Mouse (Mus musculus) megakaryocyte, adult 5-6 weeks (primary cell): Measurements from ENCODE around the gene Glis1. TPM values are rescaled to one million over a fixed set of nuclear protein-coding genes. Genes with fewer than 3 reads are reported as not detected.

ENCODE experiments used
- ATAC-seq: 2 replicates; pipeline ENCODE4 v1.8.0; 2016; ENCODE audit warnings: mild to moderate bottlenecking, inconsistent platforms; ENCODE audit not compliant: poor library complexity, severe bottlenecking
- total RNA-seq, 2 experiments: library from RNA; stranded (forward) in 1 of 2; stranded (reverse) in 1 of 2; fragments of 153-499, 151-499 nt in 1 of 2; fragments of 221-1000, 200-1000 nt in 1 of 2; gene quantifications; 2 replicates each; pipeline versions ENCODE4 v1.2.3 to v1.2.4; 2015 to 2017

Gene Glis1
- total RNA-seq, 2 experiments from 2014 or later, result 0.85 TPM; not detected in 1

DNA sequence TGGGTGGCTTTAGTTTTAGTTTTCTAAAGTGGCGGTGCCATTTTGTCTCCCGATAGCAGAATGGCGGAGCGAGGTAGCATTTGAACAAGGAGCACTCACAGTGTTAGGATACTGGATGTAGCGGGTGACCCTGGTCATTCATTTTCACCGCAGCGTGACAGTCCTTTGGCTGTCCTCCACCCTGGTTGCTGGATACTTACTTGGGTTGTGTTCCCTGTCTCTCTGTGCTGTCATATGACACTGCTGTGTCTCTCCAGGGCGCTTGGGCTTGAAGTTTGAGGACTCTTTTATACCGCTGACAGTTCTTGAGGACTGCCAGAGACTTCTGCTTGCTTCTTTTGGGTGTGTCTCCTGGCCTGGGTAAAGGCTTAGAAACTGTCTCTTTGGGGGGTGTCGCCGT is 80.6 kb downstream of the Glis1 start:
- ATAC-seq, result no peak

DNA sequence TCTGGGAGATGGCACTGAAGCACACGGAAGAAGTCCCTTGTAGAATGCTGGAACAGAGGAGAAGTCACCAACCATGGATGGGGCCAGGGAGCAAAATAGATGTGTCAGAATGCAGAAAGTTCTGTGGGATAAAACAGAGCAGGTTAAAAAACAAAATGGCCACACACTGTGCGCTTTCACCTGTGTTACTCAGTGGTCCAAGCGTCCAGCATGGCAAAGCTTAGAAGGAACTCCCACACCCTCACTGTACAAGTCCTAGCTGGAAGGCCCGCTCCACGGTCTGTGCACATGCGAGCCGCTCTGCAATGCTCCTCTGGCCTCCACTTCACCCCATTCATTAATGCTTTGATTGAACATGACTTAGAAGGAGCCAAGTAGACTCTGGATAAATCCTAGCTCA is 81.2 kb downstream of the Glis1 start:
- no peak for ATAC-seq

DNA sequence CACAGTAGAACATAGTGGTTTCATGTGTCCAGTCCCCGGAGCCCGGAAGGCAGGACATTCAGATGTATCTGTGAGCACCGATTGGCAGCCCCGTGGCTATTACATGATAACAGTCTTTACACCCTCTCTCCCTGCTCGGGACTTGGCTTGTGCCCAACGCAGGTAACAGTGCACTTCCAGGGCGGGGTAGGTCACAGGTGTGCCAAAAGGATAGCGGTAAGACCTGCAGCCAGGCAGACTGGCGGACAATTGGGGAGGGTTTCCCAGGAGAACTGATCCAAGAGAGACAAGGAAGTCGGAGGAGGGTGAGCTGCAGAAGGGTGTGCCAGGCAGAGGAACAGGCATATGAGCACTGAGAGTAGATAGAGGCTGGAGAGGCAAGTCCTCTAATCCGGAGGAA is 84.4 kb downstream of the Glis1 start:
- ATAC-seq, result no peak

DNA sequence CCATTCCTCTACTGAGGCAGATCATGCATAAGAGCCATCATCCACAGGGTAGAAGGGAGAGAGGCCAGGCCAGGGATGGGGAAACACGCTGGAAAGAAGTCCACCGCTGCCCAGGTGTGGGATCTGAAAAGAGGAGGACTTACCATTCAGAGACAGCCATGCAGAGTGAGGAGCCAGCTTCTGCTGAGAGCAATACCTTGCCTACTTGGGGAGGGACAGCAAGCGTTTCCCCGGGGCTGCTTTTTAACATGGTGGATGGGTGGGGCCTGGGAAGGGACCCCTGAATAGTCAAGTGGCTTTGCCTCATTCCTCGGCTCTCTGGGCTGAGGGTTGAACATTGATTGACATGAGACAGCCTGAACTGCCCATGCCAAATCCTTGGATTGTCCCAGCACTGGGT is 85.7 kb downstream of the Glis1 start:
- no peak for ATAC-seq

DNA sequence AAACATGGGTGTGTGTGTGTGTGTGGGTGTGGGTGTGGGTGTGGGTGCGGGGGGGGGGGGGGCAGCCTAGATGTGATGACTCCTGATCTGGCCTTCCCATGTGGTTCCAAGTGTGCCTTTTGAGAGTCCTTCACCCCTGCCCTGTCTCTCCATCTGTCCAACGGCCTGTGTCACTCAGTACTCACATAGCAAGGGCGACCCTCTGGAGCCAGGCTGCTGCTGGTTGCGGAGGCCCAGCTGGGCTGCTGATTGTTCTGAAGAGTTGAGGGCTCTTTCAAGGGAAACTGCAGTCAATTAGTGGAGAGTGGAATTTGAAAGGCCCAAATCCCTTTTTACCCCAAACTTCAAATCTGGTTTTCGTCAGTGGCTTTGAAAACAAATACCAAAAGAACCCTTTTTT is 86.4 kb downstream of the Glis1 start:
- ATAC-seq, result no peak

DNA sequence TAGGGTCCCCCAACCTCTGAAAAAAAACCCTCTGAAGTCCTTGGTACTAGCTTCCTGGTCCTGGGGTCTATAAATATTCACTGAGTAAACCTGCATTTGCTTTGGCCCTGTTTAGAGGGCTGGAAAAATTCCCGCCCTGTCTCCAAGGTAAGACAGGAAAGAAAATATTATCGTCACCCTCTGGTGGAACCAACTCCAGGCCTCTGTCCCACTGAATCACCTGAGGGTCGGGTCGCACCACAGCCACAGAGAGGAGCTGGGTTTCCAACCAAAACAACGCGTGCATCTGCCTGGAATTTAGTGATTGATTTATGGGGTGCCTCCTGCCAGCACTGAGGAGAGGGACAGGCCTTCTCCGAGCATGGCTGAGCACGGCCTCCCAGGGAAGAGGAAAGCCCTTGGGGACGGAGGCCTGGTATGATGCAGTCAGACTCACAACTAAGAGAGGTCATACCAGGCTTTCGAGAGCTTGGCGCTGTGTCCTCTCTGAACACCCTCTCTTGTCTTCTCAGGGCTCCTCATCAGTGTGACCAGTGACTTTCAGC is 89.3 kb downstream of the Glis1 start:
- ATAC-seq, result no peak

DNA sequence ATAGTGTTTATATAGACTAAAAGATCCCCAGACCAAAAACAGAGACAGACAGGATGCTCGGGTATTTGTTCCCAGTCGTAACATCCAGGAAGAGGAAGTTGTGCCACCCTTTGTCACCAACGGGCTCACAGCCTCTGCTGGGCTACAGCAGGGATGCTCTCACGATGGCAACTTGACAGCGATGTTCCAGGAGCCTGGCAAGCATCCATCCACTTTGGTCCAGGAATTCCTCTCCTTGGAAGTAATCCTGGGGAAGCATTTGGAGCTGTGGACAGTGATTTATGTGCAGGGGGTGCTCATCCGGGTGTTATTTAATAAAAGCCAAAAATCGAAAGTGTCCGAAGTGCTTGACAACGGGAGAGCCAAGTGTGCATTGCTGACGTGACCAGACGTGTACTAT is 100.7 kb downstream of the Glis1 start:
- ATAC-seq, result no peak

DNA sequence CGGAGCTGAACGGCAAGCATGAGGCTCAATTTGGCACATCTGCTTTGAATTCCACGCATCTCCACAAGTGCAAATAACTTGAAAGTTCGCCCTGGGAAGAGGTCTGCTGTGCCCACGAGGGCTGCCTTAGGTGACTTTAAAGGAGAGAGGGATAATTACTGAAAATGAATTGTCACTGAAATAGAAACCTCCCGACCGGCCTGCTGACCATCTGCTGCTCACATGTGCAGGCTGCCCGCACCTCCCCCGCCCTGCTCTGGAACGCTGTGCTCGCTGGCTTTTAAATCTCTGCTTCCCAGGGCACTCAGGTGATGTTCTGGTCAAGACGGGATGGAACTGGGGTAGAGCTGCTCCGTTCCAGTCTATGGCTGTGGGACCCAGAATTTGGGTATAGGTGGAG is 103.7 kb downstream of the Glis1 start:
- no peak for ATAC-seq

DNA sequence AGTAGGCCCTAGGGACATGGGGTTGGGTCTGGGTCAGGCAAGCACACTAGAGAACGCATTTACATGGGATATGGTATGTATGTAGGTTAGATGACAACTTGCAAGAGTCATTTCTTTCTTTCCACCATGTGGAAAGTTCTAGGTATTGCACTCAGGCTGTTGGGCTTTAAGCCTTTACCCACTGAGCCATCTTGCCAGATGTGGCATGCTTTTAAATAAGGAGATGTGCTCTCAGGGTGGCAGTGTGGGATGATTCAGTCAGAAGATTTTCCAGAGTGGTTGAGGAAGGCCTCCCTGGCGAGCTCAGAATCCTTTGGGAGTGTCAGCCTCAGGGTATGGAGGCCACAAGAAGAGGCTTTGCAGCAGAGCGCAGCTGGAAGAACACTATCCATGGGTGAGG is 104.2 kb downstream of the Glis1 start:
- ATAC-seq, result no peak

DNA sequence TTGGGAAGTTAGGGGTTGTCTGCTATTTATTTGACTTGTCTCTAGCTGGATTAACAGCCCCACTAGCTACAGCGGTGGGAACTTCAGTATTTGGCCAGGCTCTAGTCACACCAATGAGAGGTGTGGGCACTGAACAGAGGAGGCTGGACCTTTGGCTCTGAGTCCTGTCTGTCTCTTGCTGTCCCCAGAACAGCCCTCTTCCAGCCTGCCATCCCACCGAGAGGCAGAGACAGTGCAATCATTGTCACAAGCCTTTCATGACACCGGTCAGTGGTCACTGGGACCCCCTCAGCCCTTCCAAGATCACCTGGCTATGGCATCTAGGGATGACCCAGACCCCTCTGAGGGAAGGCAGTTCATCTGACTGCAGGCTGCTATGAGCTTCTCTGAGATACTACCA is 104.6 kb downstream of the Glis1 start:
- no peak for ATAC-seq

DNA sequence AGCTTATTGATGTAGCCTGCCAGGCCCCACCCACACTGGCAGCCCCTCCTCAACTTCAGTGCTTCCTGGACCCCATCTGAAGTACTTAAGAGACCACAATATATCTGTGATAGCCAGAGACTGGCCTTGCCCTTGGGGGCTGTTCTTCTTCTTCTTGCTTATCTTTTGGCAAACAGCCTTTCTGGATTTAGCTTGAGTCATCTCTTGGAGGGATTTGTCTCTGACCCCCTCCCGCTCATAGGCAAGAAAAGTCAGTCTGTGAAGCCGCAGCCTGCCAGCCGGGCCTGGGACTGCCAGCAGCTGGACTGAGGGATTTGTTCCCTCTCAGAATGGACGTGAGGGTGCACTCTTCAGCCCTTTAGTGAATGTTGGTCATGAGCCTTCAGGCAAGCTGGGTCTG is 107.4 kb downstream of the Glis1 start:
- no peak for ATAC-seq

DNA sequence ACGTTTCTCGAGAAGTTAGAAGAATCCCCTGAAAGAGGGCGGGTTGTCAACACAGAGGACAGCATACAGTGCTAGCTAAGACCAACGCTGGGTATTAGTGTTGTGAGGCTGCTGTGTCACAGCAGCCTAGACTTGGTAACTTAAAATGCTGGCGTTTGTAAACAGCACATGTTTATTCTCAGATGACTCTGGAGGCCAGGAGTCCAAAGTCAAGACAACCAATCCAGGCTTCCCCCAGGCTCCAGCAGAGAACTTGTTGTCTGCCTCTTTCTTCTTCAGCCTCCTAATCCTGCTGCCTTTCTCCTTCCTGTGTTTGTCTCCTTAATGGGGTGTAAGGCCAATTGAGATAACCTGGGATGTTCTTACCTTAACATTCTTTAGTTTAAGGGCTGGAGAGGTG is 110.5 kb downstream of the Glis1 start:
- no peak for ATAC-seq

DNA sequence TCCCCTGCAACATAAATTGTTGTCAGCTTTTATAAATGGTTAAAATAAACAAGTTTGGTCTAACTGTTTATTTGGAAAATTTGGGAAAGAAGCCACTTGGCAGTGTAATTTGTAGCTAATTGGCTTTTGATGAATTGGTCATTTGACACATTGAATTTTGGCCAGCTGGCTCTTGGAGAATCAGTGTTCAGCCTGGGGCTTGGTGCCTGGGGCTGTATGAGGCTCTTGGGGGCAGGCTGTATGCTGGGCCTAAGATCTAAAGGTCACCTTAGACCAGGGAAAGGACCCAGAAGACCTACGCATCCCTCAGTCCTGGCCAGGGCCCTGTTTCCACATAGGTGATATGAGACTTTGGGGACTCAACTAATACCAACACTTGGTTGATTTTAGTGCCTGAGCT is 111.3 kb downstream of the Glis1 start:
- ATAC-seq, result no peak

DNA sequence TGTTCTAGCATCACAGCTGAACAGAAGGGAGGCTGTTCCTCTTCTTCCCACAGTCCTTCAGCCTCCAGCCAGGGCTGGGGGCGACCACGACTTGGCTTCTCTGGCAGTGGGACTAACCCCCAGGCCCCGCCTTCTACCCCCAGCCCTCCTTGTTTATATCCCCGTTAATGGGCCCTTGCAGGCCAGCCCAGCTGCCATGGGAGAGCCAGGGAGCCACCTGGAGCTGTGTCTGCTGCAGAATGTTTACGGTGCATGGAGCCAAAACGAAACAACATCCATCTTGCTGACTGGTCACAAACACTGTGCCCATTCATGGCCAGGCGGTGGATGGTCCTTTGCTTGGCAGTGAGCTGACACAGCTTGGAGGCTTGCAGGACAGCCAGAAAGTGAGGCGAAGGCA is 112.1 kb downstream of the Glis1 start:
- no peak for ATAC-seq

DNA sequence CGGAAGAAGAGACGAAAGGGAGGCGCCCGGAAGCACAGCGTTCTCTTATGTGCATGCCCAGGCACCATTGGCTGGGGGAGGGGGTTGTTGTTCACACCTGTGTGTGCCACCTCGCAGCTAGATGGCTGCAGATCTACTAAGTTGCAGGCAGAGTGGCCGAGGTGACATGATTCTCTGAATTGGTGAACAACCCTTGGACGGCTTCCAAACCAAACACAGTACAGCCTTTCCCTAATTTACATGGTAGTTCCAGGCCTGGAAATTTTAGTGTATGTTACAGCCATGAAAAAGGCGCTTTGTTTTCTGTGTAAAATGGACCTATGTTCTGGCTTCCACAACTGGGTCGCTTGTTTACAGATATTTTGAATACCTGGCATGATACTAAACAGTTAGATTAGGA is 115.7 kb downstream of the Glis1 start:
- ATAC-seq, result no peak

DNA sequence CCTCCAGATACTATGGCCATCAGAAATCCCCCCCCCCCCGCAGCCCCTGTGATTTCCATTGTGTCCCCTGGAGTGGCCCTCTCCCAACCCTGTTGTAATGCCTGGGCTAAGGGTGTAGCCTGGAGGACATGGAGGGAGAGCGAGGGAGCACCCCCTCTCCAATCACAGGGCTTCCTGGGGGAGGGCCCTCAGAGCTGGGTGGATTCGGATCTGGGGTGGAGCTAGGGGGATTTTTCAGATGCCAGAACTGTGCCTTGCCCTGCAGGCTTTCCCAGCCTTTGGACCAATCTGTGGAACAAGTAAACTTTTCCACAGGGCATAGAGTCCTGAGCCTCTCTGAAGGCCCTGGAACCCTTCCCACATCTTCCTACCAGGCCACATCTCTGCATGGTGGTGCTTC is 116.2 kb downstream of the Glis1 start:
- ATAC-seq, result no peak

DNA sequence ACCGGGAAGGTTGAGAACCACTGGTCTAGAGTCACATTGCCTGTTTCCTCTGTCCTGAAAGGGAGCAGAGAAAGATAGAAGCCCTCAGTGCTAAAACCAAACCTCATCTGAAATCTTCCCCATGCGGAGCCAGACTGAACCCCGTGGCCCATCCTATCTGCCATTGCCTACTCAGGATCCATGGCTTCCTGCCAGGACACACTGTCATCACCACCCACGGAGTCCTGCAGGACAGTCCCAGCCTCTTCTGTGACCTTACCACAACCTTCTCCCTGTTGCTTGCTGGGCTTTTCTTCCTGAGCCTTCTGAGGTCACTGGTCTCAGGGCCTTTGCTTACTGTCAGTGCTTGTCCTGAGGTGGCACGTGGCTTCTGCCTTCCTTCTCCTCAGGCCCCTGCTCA is 118.3 kb downstream of the Glis1 start:
- ATAC-seq, result no peak

DNA sequence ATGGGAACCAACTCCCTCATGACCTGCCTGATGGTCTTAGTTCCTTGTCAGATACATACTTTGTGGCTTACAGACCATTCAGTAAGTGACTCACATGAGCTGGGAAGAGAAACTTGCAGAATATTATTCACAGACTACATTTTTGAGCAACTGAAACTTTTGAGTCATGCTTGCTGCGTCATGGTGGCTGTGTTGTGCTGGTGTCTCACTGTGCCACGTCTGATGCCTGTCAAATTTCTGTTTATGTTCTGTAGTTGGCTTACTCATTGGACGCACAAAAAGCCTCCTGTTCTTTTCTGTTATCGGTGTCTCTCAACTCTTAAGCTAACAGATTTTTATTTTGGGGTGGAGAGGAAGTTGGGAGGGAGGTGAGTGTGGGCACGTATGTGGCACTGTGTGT is 119.4 kb downstream of the Glis1 start:
- peak; percentile 24; the same call in 1 of the 2 replicates for ATAC-seq

DNA sequence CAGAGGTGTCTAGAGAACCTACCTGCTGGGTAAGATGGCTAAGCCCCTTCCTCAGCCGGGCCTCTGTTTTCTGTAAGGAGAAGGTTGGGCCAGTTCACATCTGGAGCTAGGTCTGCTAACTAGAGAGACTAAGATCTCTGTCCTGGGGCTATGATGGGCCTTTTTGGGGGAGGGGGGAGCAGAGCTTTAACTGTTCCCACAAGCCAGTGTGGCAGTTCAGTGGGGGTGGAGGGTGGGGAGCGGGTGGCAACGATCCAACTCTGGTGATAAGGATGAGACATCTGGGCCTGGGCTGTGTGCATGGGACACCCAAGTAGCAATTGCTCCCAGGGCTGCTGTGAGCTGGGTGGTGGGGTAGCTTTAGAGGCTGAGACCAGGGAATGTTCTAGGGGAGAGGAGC is 124.4 kb downstream of the Glis1 start:
- no peak for ATAC-seq

DNA sequence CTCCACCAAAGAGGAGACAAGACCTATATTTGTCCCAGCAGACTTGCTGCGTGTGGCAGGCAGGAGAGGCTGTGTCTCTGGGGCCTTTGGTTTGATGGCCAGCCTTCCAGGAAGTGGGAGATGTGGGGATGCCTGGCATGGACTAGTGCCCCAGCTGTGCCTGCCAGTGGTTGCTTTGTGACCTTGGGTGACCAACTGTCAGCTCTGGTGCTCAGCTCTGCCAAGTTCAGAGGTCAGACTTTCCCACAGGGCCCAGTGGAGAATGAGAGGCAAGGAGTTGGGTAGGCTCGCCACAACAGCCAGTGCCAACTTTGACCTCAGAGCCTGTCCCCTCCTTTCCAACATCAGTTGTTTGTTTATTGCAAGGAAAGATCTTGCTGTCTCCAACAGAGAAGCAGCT is 126.7 kb downstream of the Glis1 start:
- no peak for ATAC-seq

DNA sequence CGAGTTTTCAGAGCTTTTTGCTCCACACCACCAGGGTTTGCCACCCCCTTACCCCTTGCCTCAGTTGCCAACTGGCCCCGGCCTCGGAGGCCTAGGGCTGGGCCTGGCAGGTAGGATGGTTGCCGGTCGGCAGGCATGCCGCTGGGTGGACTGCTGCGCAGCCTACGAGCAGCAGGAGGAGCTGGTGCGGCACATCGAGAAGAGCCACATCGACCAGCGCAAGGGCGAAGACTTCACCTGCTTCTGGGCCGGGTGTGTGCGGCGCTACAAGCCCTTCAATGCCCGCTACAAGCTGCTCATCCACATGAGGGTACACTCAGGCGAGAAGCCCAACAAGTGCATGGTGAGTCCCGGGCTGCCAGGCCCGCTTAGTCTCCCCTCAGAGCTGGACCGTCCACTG is 133.8 kb downstream of the Glis1 start:
- no peak for ATAC-seq

DNA sequence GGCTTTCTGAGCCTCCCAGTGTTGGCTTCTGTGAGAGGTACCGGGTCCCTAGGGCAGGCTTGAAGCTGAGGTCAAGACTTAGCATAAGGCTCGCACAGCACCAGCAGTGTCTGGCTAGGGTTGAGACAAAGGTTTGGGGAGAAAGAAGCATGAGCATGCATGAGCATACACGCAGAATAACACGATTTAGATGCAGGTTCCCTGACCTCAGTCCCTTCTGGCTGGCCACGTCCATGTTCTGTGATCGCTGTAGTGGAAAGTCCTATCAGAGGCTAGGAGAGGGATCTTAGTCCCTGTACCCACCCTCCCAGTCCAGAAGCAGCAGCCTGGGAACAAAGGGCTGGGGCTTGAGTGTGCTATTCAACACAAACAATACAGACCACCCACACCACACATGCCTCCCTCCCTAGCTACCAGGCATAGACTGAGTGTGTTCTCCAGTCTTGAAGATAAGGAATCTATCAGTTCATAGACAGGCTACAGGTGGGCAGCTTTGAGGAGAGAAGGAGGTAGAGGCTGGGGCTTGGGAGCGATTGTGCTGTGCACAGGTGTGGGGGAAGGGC is 134.6 kb downstream of the Glis1 start:
- ATAC-seq, result no peak

DNA sequence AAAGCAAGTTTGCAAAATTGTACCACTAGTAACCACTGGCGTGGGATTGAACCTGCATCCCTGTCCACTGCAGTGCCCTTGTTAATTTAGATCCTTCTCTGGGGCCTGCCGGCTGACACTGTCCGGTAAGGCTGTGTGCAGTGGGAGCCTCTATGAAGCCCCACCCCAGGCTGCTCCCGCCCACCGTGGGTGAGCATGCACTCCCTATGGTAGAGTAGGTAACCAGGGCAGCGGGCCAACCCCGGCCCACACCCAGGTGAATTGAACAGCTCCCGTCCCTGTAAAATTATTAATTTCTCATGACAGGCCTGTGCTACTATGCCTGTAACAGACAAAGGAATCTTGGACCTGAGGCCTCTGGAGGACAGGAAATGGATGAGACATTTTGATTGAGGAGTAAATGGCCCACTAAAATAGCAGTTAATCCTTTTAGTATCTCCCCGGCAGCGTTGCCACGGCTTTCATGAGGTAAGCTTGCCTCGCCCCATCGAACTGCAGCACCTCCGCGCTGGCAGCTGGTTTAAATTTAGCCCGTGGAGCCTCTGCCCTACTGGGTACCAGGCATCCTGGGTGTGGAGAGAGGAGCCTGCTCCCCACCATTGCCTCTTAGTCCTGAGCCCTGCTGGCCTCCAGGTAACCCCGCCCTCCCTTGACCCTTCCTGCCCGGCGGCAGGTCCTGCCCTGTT is 136.1 kb downstream of the Glis1 start:
- ATAC-seq, result no peak
